Mouse (Mus musculus) small intestine, adult 2 months (tissue): ENCODE measurements at regions not wholly inside any gene's neighbourhood (a gene's known extent, or its start where the extent isn't known, plus 50 kb on each side); places are given as distances from the start of the nearest gene placed in this dataset.

ENCODE experiments used
- CTCF ChIP-seq: fragments of 200-500 bp; IDR thresholded peaks from 2 replicates; pipeline ENCODE4 v1.5.1; 2012; ENCODE audit warnings: low read depth, mild to moderate bottlenecking, control low read depth, inconsistent platforms, low read length, moderate library complexity, mixed read lengths; ENCODE audit not compliant: insufficient replicate concordance, insufficient read length; ENCODE audit errors: extremely low read depth
- POLR2A ChIP-seq: fragments of 200-500 bp; IDR thresholded peaks from 2 replicates; pipeline ENCODE4 v1.6.1; 2012; ENCODE audit warnings: low read depth, mild to moderate bottlenecking, control low read depth, inconsistent platforms, low read length, moderate library complexity

DNA sequence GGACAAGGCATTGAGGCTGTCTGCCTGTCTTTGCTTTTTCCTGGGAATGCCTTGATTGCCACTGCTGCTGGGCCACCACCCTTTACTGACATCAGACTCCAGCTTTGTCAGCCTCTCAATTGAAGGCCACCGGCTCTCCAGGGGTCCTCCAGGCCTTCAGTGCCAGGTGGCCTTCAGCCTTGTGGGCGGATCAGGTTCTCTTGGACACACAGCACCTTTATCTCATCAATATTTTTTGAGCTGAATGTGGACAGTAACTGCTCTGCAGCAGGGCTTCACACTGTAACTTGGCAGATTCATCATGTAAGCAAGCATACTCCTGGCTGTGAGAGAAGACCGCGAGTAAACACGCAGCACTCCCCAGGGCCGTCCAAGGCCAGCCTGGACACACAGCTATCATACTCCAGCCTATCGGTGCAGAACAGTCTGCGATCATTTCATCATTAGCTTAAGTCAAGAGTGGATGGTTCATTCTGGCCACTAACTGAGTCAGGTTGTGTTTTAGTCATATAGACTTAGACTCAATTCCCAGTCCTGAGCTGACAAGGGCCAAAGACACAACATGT, 75.9 kb upstream of the Ctnnb1 start:
- TF ChIP-seq POLR2A (no peak), CTCF (no peak)
